Comparison of ENCODE assay signal across 18 mouse cellular contexts in the genomic region with DNA sequence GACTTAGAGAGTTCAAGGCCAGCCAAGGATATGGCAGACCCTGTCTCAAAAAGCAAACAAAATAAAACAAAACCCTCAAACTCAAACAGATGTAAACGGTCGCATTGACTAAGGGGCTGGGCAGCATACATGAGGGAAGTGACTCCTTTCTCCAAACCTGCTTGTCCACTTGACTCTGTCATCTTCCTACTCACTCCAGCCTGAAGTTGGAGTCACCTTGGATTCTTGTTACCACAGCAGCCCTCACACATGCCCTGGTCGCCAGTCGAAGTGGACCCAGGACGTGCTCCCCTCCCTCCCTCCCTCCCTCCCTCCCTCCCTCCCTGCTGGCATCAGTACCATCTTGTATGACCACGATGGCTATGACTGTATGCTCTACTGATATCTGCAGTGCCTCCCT. TPM values are rescaled to one million over a fixed set of nuclear protein-coding genes. Genes with fewer than 3 reads are reported as not detected.
"Had no signal": no experiment of that assay in that cellular context is flagged by ENCODE, and none has a peak within 500 bp of the region (broad histone marks: within the 10 kb centered on the region; RNA-seq: fewer than 3 reads in every experiment).

No protein-coding gene starts in this region.

- H3K27me3 ChIP-seq: lung, embryonic 15.5 days; neural tube, embryonic 15.5 days had no signal

- H3K9ac ChIP-seq: kidney, embryonic 15.5 days; liver, embryonic 12.5 days; liver, postnatal 0 days; lung, embryonic 15.5 days; neural tube, embryonic 15.5 days had no signal

- H3K9me3 ChIP-seq: kidney, embryonic 15.5 days; limb, embryonic 10.5 days; liver, embryonic 12.5 days; lung, embryonic 15.5 days; midbrain, embryonic 10.5 days; neural tube, embryonic 15.5 days had no signal

- ATAC-seq: liver, embryonic 12.5 days; liver, postnatal 0 days had no signal

- H3K36me3 ChIP-seq: kidney, embryonic 15.5 days; limb, embryonic 10.5 days; liver, embryonic 12.5 days; lung, embryonic 15.5 days; midbrain, embryonic 10.5 days; neural tube, embryonic 15.5 days had no signal

- DNase-seq: kidney, adult 2 months; kidney, postnatal 14 days; liver, postnatal 0 days; lung, postnatal 36 days; midbrain, embryonic 14.5 days; right cerebral cortex, adult 18-20 months; right cerebral cortex, postnatal 25 days; thymus, adult 18-20 months; thymus, postnatal 14 days had no signal

- H3K27ac ChIP-seq: kidney, embryonic 15.5 days; left cerebral cortex, adult 2 months; limb, embryonic 10.5 days; liver, embryonic 12.5 days; lung, embryonic 15.5 days; midbrain, embryonic 10.5 days; neural tube, embryonic 15.5 days had no signal

- H3K4me3 ChIP-seq: kidney, embryonic 15.5 days; left cerebral cortex, adult 2 months; limb, embryonic 10.5 days; lung, embryonic 15.5 days; midbrain, embryonic 10.5 days; myocyte; neural tube, embryonic 15.5 days had no signal

- H3K4me2 ChIP-seq: kidney, embryonic 15.5 days; liver, embryonic 12.5 days; lung, embryonic 15.5 days; neural tube, embryonic 15.5 days had no signal

RNA-seq across cellular contexts. Expression of gene Fank1, which starts 4.9 kb away (rescaled TPM):
- total RNA-seq: megakaryocyte, adult 5-6 weeks had no signal
- polyA plus RNA-seq: liver, postnatal 0 days had no signal
